Mouse (Mus musculus): ENCODE measurements at regions not wholly inside any gene's neighbourhood (a gene's known extent, or its start where the extent isn't known, plus 50 kb on each side); places are given as distances from the start of the nearest gene placed in this dataset.
"Not testable (repeated sequence)": the region's sequence is repeated elsewhere in the genome, so short reads cannot be mapped to it uniquely, and the experiment has no call there.

GRCm38 (mm10) chr9:48053580-48053979, 108.2 kb upstream of the Nxpe4 start:
- no peak for DNase-seq

GRCm38 (mm10) chr9:48055246-48055645, 106.6 kb upstream of the Nxpe4 start:
- DNase-seq = no peak

GRCm38 (mm10) chr9:48058599-48058998, 103.2 kb upstream of the Nxpe4 start:
- DNase-seq = no peak

GRCm38 (mm10) chr9:48059549-48060165, 102.2 kb upstream of the Nxpe4 start:
- DNase-seq = no peak

GRCm38 (mm10) chr9:48060996-48061395, 100.8 kb upstream of the Nxpe4 start:
- no peak for DNase-seq

- no peak for DNase-seq
Observed at GRCm38 (mm10) chr9:48066730-48067345, 95.0 kb upstream of the Nxpe4 start.

GRCm38 (mm10) chr9:48072592-48072991, 89.2 kb upstream of the Nxpe4 start:
- no peak for DNase-seq

GRCm38 (mm10) chr9:48073096-48073495, 88.7 kb upstream of the Nxpe4 start:
- DNase-seq = no peak

GRCm38 (mm10) chr9:48075661-48076240, 86.1 kb upstream of the Nxpe4 start:
- no peak for DNase-seq

- DNase-seq = no peak
Observed at GRCm38 (mm10) chr9:48082461-48082860, 79.4 kb upstream of the Nxpe4 start.

GRCm38 (mm10) chr9:48084196-48084595, 77.6 kb upstream of the Nxpe4 start:
- DNase-seq = not testable (repeated sequence)

- DNase-seq = no peak
Observed at GRCm38 (mm10) chr9:48089661-48090060, 72.2 kb upstream of the Nxpe4 start.

- no peak for DNase-seq
Observed at GRCm38 (mm10) chr9:48094756-48095155, 67.1 kb upstream of the Nxpe4 start.

GRCm38 (mm10) chr9:48099846-48100245, 62.0 kb upstream of the Nxpe4 start:
- DNase-seq = no peak

- no peak for DNase-seq
Observed at GRCm38 (mm10) chr9:48106441-48107167, 55.2 kb upstream of the Nxpe4 start.

GRCm38 (mm10) chr9:48108994-48109619, 52.7 kb upstream of the Nxpe4 start:
- no peak for DNase-seq

GRCm38 (mm10) chr9:48111316-48111890, 50.4 kb upstream of the Nxpe4 start:
- no peak for DNase-seq

Data from B cell, adult 2 months (primary cell).